Mouse (Mus musculus): Measurements from ENCODE around the gene Ap2a1. TPM values are rescaled to one million over a fixed set of nuclear protein-coding genes. Genes with fewer than 3 reads are reported as not detected.

Ap2a1 gene
- polyA plus RNA-seq, 2 experiments: 67.6 to 69.6 TPM

DNA sequence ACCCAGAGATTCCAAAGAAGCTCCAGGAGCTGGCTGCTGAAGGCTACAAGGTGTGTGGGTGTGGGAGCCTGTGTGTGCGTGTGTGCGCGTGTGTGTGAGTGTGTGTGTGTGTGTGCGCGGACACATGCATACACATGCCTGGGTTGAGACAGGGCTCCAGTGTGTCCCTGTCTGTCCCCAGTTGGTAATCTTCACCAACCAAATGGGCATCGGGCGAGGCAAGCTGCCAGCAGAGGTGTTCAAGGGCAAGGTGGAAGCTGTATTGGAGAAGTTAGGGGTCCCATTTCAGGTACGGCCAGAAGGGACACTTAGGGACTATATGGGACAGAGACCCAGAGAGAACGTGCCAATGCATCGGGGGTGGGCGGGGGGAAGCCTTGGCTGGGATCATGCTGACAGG, 69.4 kb downstream of the Ap2a1 start:
- TF ChIP-seq CTCF (IDR thresholded peaks at IDR 0.05; ENCODE audit: low read depth) (no peak), EP300 (IDR thresholded peaks at IDR 0.05; ENCODE audit: low read depth) (no peak)
- Histone ChIP-seq H3K27ac (no peak overlapping the region), H3K4me1 (replicated peaks; ENCODE audit: control insufficient read depth in 2 of 2, insufficient read depth in 2 of 2, low read length in 1 of 2) (peaks cover 22 to 26% of the 10 kb centered on the region in 2 experiments), H3K9me3 (ENCODE audit: control insufficient read depth, low read length) (no peaks in the 10 kb centered on the region), H3K4me3 (ENCODE audit: insufficient read depth in 1 of 2, low read depth in 2 of 2, low read length in 2 of 2) (no peak overlapping the region), H3K36me3 (replicated peaks; ENCODE audit: control insufficient read depth, insufficient read depth, low read depth) (peaks cover 10% of the 10 kb centered on the region), H3K27me3 (ENCODE audit: control insufficient read depth, insufficient read depth, low read length) (no peaks in the 10 kb centered on the region), H3K4me2 (ENCODE audit: low read depth) (no peak overlapping the region), H3K9ac (replicated peaks) (no peak overlapping the region)
- DNase-seq (ENCODE audit: low read depth in 3 of 3, low spot score in 3 of 3): no peak
- WGBS (ENCODE audit: insufficient replicate concordance): 79% methylated on average over 11 of the region's 11 CpGs
- ATAC-seq (ENCODE audit: insufficient read depth): no peak

GRCm38 (mm10) chr7:44857905-44858304, 71.4 kb downstream of the Ap2a1 start:
- peak overlapping the region; percentile 89 to 96 for H3K4me3 ChIP-seq (ENCODE audit: insufficient read depth in 1 of 2, low read depth in 2 of 2, low read length in 2 of 2)
- TF ChIP-seq EP300 (IDR thresholded peaks at IDR 0.05; ENCODE audit: low read depth): no peak
- no peak for TF ChIP-seq CTCF (IDR thresholded peaks at IDR 0.05; ENCODE audit: low read depth)
- ATAC-seq (ENCODE audit: insufficient read depth) (no peak), DNase-seq (ENCODE audit: low read depth in 3 of 3, low spot score in 3 of 3) (peak; percentile 74 to 77 (median 75))
- H3K36me3 ChIP-seq (replicated peaks; ENCODE audit: control insufficient read depth, insufficient read depth, low read depth): peaks cover 4% of the 10 kb centered on the region; the same call in 1 of the 2 replicates
- H3K9ac ChIP-seq (replicated peaks): peak overlapping the region; percentile 83
- H3K9me3 ChIP-seq (ENCODE audit: control insufficient read depth, low read length): no peaks in the 10 kb centered on the region
- peak overlapping the region; percentile 83 for H3K4me2 ChIP-seq (ENCODE audit: low read depth)
- peak overlapping the region; percentile 92 for H3K27ac ChIP-seq
- 22% methylated on average over 8 of the region's 8 CpGs for WGBS (ENCODE audit: insufficient replicate concordance)
- no peaks in the 10 kb centered on the region for H3K27me3 ChIP-seq (ENCODE audit: control insufficient read depth, insufficient read depth, low read length)
- H3K4me1 ChIP-seq (replicated peaks; ENCODE audit: control insufficient read depth in 2 of 2, insufficient read depth in 2 of 2, low read length in 1 of 2): peaks cover 27 to 28% of the 10 kb centered on the region in 2 experiments

GRCm38 (mm10) chr7:44857042-44857552, 72.2 kb downstream of the Ap2a1 start, which contains the start of gene Pnkp:
Gene Pnkp, plus strand, starts transcription at chr7:44857139.
- no peaks in the 10 kb centered on the region for H3K9me3 ChIP-seq (ENCODE audit: control insufficient read depth, low read length)
- peak within 1 kb of the TSS; percentile 83 for H3K4me2 ChIP-seq (ENCODE audit: low read depth)
- H3K27me3 ChIP-seq (ENCODE audit: control insufficient read depth, insufficient read depth, low read length): no peaks in the 10 kb centered on the region
- WGBS (ENCODE audit: insufficient replicate concordance): under 1% methylated on average over 32 of the region's 32 CpGs
- DNase-seq (ENCODE audit: low read depth in 3 of 3, low spot score in 3 of 3) (peak; percentile 74 to 81 (median 76)), ATAC-seq (ENCODE audit: insufficient read depth) (peak; percentile 40)
- peak within 1 kb of the TSS; percentile 92 for H3K27ac ChIP-seq
- peak within 1 kb of the TSS; percentile 83 for H3K9ac ChIP-seq (replicated peaks)
- H3K4me1 ChIP-seq (replicated peaks; ENCODE audit: control insufficient read depth in 2 of 2, insufficient read depth in 2 of 2, low read length in 1 of 2): peaks cover 27 to 28% of the 10 kb centered on the region in 2 experiments
- H3K36me3 ChIP-seq (replicated peaks; ENCODE audit: control insufficient read depth, insufficient read depth, low read depth): no peaks in the 10 kb centered on the region; the same call in 1 of the 2 replicates
- H3K4me3 ChIP-seq (ENCODE audit: insufficient read depth in 1 of 2, low read depth in 2 of 2, low read length in 2 of 2): peak within 1 kb of the TSS; percentile 89 to 96
- peak; percentile 18; the same call in 1 of the 2 replicates for TF ChIP-seq CTCF (IDR thresholded peaks at IDR 0.05; ENCODE audit: low read depth)
- no peak for TF ChIP-seq EP300 (IDR thresholded peaks at IDR 0.05; ENCODE audit: low read depth)

- H3K9me3 ChIP-seq (ENCODE audit: control insufficient read depth, low read length): no peaks in the 10 kb centered on the region
- peaks cover 28 to 31% of the 10 kb centered on the region in 2 experiments for H3K4me1 ChIP-seq (replicated peaks; ENCODE audit: control insufficient read depth in 2 of 2, insufficient read depth in 2 of 2, low read length in 1 of 2)
- ATAC-seq (ENCODE audit: insufficient read depth): no peak
- peak overlapping the region; percentile 92 for H3K27ac ChIP-seq
- H3K27me3 ChIP-seq (ENCODE audit: control insufficient read depth, insufficient read depth, low read length): no peaks in the 10 kb centered on the region
- 14% methylated on average over 9 of the region's 9 CpGs for WGBS (ENCODE audit: insufficient replicate concordance)
- peak in 2 of 3 experiments; percentile 41 to 42 for DNase-seq (ENCODE audit: low read depth in 3 of 3, low spot score in 3 of 3)
- H3K4me2 ChIP-seq (ENCODE audit: low read depth): peak overlapping the region; percentile 83
- peak overlapping the region; percentile 89 to 96 for H3K4me3 ChIP-seq (ENCODE audit: insufficient read depth in 1 of 2, low read depth in 2 of 2, low read length in 2 of 2)
- TF ChIP-seq CTCF (IDR thresholded peaks at IDR 0.05; ENCODE audit: low read depth): no peak
- 0 out of 2 replicates have a peak, but pooled peaks have one; percentile 46 for TF ChIP-seq EP300 (IDR thresholded peaks at IDR 0.05; ENCODE audit: low read depth)
- H3K9ac ChIP-seq (replicated peaks): peak overlapping the region; percentile 83
- H3K36me3 ChIP-seq (replicated peaks; ENCODE audit: control insufficient read depth, insufficient read depth, low read depth): no peaks in the 10 kb centered on the region; the same call in 1 of the 2 replicates
Measured at GRCm38 (mm10) chr7:44856265-44856916, 72.9 kb downstream of the Ap2a1 start.

DNA sequence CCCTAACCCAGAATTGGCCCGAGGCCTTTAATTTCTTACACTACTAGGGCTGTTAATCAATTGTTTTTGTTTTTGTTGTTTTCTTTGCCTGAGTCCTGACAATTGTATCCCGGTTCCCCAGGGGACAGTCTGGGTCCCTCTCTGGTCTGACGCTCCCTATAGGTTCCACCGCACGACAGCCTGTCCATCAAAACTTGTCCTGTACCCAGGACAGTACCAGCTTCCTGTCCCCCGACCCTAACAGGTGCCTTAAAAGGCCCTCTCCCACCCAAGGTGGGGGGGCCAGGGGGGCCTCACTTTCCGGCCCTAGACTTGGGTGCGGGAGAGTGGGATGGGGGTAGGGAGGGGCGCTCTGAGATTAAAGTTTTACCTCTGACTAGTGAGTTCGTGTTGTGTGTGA, 74.3 kb downstream of the Ap2a1 start:
- DNase-seq (ENCODE audit: low read depth in 3 of 3, low spot score in 3 of 3): no peak
- Histone ChIP-seq H3K4me1 (replicated peaks; ENCODE audit: control insufficient read depth in 2 of 2, insufficient read depth in 2 of 2, low read length in 1 of 2) (peaks cover 35 to 41% of the 10 kb centered on the region in 2 experiments), H3K4me2 (ENCODE audit: low read depth) (peak overlapping the region; percentile 83), H3K9ac (replicated peaks) (peak overlapping the region; percentile 81), H3K36me3 (replicated peaks; ENCODE audit: control insufficient read depth, insufficient read depth, low read depth) (no peaks in the 10 kb centered on the region), H3K4me3 (ENCODE audit: insufficient read depth in 1 of 2, low read depth in 2 of 2, low read length in 2 of 2) (peak overlapping the region; percentile 64 to 65), H3K27me3 (ENCODE audit: control insufficient read depth, insufficient read depth, low read length) (no peaks in the 10 kb centered on the region), H3K27ac (peak overlapping the region; percentile 92), H3K9me3 (ENCODE audit: control insufficient read depth, low read length) (no peaks in the 10 kb centered on the region)
- no peak for ATAC-seq (ENCODE audit: insufficient read depth)
- 33% methylated on average over 10 of the region's 10 CpGs for WGBS (ENCODE audit: insufficient replicate concordance)
- TF ChIP-seq EP300 (IDR thresholded peaks at IDR 0.05; ENCODE audit: low read depth): no peak
- TF ChIP-seq CTCF (IDR thresholded peaks at IDR 0.05; ENCODE audit: low read depth): no peak

Measured in liver, embryonic 14.5 days (tissue).